Mouse (Mus musculus): ENCODE data around the gene Rgs6.

DNA sequence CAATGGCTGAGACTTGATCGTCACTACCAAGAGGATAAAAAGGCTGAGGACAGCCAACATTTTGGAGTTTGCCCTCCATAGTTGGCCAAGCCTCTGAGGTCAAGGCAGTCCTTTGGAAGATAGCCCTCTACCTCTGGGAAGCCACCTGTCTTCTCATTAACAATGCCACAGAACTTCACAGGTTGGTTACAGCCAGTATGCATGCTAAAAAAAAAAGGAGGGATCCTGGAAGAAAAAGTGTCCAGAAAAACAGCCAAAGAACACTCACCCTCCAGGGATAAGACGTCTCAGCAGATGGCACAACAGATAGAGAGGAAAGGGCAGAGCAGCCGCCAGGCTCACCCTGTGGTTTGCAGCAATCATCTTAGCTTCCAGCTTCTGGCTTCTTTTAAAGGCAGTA lies 154.9 kb downstream of the Rgs6 start:
- TF ChIP-seq GATA1 (IDR thresholded peaks at IDR 0.05; ENCODE audit: borderline replicate concordance, low read length) (no peak), FLI1 (IDR thresholded peaks at IDR 0.05; ENCODE audit: low read length) (no peak)

Data from megakaryocyte, embryonic 14.5 days (primary cell).